Mouse (Mus musculus): ENCODE measurements around the gene Tas1r2.

The Tas1r2 gene

DNA sequence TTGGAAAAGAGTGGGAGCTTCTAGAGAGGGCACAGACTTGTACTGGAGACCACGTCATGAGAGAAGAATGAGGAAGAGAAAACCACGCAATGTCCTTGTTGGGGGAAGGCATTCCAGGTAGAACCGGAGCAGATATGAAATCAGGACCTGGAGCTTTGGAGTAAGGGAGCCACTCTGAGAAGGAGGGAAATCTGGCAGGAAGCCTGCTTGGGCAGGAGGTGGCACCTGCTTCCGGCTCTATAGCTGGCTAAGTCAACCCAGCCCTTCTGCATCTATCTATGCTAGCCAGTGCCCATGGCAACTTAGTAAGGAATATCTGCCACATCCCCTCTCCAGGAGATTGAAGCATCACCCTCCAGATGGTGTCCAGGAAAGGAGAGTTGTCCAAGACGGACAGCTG, 52.6 kb downstream of the Tas1r2 start:
- DNase-seq (ENCODE audit: low spot score in 2 of 2): no peak

DNA sequence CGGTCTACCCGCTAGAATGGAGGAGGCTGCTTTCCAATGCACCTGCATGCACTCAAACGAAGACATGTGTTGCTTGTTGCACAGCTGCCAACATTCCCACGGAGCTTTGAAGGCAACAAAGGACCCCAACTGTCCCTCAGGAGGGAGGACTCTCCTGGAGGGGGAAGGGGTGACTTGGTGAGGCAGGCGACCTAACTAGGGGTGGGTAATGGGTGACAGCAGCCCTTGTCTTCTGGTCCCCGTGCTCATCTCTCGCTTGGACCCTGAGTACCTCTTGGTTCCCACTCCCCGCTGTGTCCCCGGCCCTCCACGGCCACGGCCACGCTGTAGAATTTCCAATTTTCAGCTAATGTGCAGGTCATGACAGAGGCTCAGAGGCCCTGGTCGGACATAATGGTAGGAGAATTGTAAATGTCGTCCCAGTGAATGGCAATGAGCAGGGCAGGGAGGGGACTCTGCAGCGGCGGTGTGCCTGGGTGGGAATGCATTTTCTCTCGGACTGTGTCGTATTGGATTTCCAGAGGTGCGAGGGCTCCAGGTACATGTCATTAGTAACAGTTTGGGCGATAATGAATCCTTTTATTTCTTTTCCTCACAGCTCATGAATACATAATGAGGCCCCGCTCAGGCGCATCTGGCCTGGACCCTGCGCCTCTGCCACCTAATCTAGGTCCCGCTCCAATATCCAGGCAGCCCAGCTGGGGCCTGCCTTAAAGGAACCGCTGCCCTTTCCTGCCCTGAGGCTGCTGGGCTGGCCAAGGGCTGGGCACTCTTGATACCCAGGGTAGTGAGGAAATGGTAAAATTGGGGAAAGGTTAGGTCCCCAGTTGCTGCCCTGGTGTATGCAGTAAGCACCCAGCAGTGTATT, 57.4 kb downstream of the Tas1r2 start:
- no peak for DNase-seq (ENCODE audit: low spot score in 2 of 2)

DNA sequence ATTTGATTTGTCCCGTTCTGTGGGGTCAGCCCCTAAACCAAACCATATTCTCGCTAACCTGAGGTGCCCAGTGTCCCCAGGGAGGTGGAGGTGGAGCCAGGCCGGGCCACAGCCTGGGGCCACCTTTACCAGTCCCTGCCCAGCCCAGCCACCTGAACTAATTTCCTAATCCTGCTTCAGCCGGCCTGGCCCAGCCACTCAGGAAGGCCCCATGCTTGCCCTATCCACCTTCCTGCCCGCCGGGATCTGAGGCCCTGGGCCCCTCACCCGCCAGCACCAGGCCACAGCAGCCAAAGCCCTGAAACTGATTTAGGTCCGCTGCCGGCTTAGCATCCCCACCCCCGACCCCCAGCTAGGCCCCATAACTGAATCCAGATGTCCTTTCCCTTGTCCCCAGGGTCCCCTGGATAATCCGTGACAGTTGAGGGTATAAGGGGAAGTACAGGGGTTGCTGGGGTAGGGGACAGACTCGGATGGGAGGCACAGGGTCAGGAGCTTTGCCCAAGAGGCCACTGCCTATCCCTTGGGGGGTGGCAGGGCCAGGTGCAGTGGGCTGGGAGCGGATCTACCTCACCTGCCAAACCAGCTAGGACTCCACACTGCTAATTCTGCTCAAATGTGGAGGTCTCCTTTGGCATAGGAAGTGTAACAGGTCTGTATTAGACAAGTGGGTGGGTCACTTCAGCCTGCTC, 62.0 kb downstream of the Tas1r2 start:
- DNase-seq (ENCODE audit: low spot score in 2 of 2): no peak

DNA sequence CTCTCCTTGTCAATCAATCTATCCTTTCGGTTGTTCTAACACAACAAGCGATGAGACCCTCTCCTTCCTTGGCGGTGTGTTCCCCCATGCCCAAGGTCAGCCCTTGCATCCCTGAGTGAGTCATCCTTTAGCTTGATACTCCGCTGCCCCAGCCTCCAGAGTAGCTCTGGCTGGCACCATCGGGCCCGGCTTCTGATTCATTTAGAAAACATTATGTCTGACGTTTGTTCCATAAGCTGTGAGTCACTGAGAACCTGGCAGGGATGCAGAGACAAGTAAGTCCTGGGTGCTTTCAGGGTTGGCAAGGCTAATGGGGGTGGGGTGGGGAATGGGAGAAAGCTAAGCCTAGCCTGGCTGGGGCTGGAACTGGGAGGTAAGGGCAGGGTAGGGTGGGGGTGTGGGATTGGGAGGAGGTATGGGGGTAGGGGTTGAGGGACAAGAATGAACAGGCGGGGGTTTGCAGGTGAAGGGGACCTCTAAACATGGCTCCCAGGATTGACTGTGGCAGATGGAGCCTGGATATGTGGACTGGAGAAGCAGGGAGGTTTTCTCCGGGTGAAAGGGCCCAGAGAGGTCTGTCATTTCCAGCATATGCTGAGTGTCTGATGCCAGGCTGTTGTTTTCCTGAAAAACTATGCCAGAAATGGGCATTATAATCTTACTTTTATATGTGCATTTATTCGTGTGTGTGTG, 63.3 kb downstream of the Tas1r2 start:
- peak; percentile 9 to 59 for DNase-seq (ENCODE audit: low spot score in 2 of 2)

DNA sequence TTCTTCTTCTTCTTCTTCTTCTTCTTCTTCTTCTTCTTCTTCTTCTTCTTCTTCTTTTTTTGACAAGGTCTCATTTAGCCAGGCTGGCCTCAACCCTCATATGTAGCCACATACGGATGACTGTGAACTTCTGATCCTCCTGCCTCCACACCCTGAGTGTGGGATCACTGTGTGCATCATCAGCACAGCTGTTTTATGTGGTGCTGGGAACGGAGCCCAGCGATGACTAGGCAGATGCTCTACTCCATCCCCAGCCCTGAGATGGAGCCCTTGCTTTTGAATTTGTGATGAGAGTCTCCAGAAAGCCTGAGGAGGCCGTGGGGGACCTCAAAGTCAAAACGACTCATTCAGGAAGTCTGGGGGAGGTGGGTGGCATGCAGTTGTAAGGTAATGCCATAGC, 65.6 kb downstream of the Tas1r2 start:
- DNase-seq (ENCODE audit: low spot score in 2 of 2): no peak
